Mouse (Mus musculus) midbrain, embryonic 14.5 days (tissue): ENCODE measurements around the gene Galnt14. TPM values are rescaled to one million over a fixed set of nuclear protein-coding genes. Genes with fewer than 3 reads are reported as not detected.

ENCODE experiments used
- ATAC-seq: fragments of 200-750 bp; cut with Nextera tagmentation; 2 replicates; pipeline ENCODE4 v1.8.0; 2017; ENCODE audit warnings: moderate number of reproducible peaks, moderate library complexity; ENCODE audit not compliant: low FRiP score, low TSS enrichment
- DNase-seq: peaks from one replicate; pipeline ENCODE4 v3.0.0-alpha.2; 2015
- H3K27ac ChIP-seq: fragments of 300-500 bp; sonication (generic); replicated peaks from 2 replicates; pipeline ENCODE4 v1.5.1; 2014; ENCODE audit warnings: mild to moderate bottlenecking, low read depth, low read length, moderate library complexity
- H3K27me3 ChIP-seq: fragments of 300-500 bp; sonication (generic); 2 replicates; pipeline ENCODE4 v1.6.1; 2014; ENCODE audit warnings: low read length, control low read depth, mixed read lengths; ENCODE audit not compliant: control insufficient read depth, insufficient read depth
- H3K36me3 ChIP-seq: fragments of 300-500 bp; sonication (generic); 2 replicates; pipeline ENCODE4 v1.6.1; 2014; ENCODE audit warnings: low read length, control low read depth; ENCODE audit not compliant: control insufficient read depth, insufficient read depth
- H3K4me1 ChIP-seq: fragments of 300-500 bp; sonication (generic); 2 replicates; pipeline ENCODE4 v1.6.1; 2014; ENCODE audit warnings: mild to moderate bottlenecking, antibody characterized with exemption, low read length, control low read depth; ENCODE audit not compliant: control insufficient read depth, insufficient read depth
- H3K4me2 ChIP-seq: fragments of 300-500 bp; sonication (generic); 2 replicates; pipeline ENCODE4 v1.6.1; 2014; ENCODE audit warnings: mild to moderate bottlenecking, low read length, moderate library complexity
- H3K4me3 ChIP-seq: fragments of 300-500 bp; sonication (generic); replicated peaks from 2 replicates; pipeline ENCODE4 v1.5.1; 2014; ENCODE audit warnings: low read depth, low read length
- H3K9ac ChIP-seq: fragments of 300-500 bp; sonication (generic); replicated peaks from 2 replicates; pipeline ENCODE4 v1.6.1; 2014; ENCODE audit warnings: mild to moderate bottlenecking, low read length, moderate library complexity
- H3K9me3 ChIP-seq: fragments of 300-500 bp; sonication (generic); 2 replicates; pipeline ENCODE4 v1.6.1; 2016; ENCODE audit warnings: low read length, control low read depth, mixed read lengths; ENCODE audit not compliant: control insufficient read depth
- WGBS: fragments of 180-500 bp; shearing (Covaris S2); extraction: QIAGEN DNeasy Blood & Tissue Kit; methylation state at CpG from one replicate; pipeline ENCODE4 v1.1.7; 2014; 5-methylcytosine and 5-hydroxymethylcytosine counted together
- polyA plus RNA-seq: library from polyadenylated mRNA; unstranded; fragments of >200 nt; fragmentation: Nextera tagmentation; extraction: Ambion mirVana; gene quantifications from 2 replicates; pipeline ENCODE4 v1.2.1, GENCODE M21; 2014

The Galnt14 gene
- polyA plus RNA-seq, 1 experiment from 2014 or later = 18.8 TPM

GRCm38 (mm10) chr17:73452151-73452760 is 258.0 kb downstream of the Galnt14 start:
- Histone ChIP-seq H3K4me2 (no peak overlapping the region), H3K27me3 (no peaks in the 10 kb centered on the region), H3K36me3 (no peaks in the 10 kb centered on the region), H3K9me3 (no peaks in the 10 kb centered on the region), H3K27ac (no peak overlapping the region), H3K4me1 (no peaks in the 10 kb centered on the region), H3K4me3 (no peak overlapping the region), H3K9ac (no peak overlapping the region)
- ATAC-seq (no peak; the same call in 1 of the 2 replicates), DNase-seq (no peak)
- WGBS = 77% methylated on average over 4 of the region's 4 CpGs

DNA sequence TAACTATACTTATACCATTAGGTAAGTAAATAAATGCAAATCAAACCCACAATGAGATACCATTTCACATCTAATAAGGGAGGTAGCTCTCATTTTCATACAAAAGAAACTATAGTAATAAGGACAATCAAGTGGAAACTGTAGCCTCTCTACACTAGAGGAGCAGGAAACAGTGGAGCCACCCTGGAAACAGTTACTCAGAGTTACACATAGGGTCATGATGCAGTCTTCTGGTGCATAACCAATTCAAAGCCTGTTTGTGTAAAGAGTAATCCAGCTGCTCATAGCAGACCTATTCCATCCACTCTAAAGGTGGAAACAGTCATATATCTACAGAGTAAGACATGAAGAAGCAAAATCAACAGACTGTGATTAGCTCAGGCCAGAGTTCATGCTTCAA is 261.1 kb downstream of the Galnt14 start:
- Histone ChIP-seq H3K9me3 (no peaks in the 10 kb centered on the region), H3K36me3 (no peaks in the 10 kb centered on the region), H3K4me2 (no peak overlapping the region), H3K27ac (no peak overlapping the region), H3K4me3 (no peak overlapping the region), H3K27me3 (no peaks in the 10 kb centered on the region), H3K4me1 (no peaks in the 10 kb centered on the region), H3K9ac (no peak overlapping the region)
- DNase-seq (no peak), ATAC-seq (no peak)

Other genes starting within 250 kb of the Galnt14 start
- 14.7 and 16.7 TPM in 2 replicates for gene Ehd3, start 93.7 kb upstream of the Galnt14 start, polyA plus RNA-seq
- 0.26 and 0.30 TPM in 2 replicates for gene Xdh, start 239.7 kb upstream of the Galnt14 start, polyA plus RNA-seq